Comparison of ENCODE assay signal across 26 mouse cellular contexts in the genomic region with DNA sequence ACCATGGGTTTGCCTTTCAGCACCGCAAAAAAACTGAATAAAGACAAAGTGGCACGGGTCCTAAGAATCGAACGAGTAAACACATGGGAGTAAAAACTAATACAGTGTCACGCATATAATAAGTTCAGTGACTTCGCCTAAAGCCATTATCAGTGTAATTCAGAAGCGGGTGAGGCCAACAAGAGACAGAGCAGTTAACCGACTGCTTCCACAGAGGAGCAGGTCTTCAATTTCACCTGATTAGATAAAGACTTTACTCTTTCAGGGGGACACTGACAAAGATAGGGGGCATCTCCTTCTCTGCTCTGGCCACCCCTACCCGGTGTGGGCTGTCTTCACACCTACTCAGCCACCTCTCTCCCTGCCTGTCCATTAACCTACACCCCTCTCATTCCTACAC. TPM values are rescaled to one million over a fixed set of nuclear protein-coding genes. Genes with fewer than 3 reads are reported as not detected.
DNase-seq lines count a peak whose midpoint lies in the region; ATAC-seq and TF ChIP-seq lines count a peak whose summit lies in the region.
"Had no signal": no experiment of that assay in that cellular context is flagged by ENCODE, and none has a peak within 500 bp of the region (broad histone marks: within the 10 kb centered on the region; RNA-seq: fewer than 3 reads in every experiment).

No protein-coding gene starts in this region.

- H3K27me3 ChIP-seq in erythroblast, embryonic 14.5 days (ENCODE audit: control insufficient read depth), result no peaks in the 10 kb centered on the region
- H3K27me3 ChIP-seq in G1E (ENCODE audit: insufficient read depth, low read length), result no peaks in the 10 kb centered on the region
- H3K27me3 ChIP-seq in liver, embryonic 14.5 days (ENCODE audit: control insufficient read depth, insufficient read depth, low read length), result no peaks in the 10 kb centered on the region
- H3K27me3 ChIP-seq: neural tube, embryonic 12.5 days had no signal

- 9% methylated on average over 9 of the region's 9 CpGs for WGBS in liver, embryonic 14.5 days (ENCODE audit: insufficient replicate concordance)

- no peak for TF ChIP-seq CTCF in G1E (IDR thresholded peaks at IDR 0.05; ENCODE audit: low read depth, low read length)
- no peak for TF ChIP-seq CTCF in liver, embryonic 14.5 days (IDR thresholded peaks at IDR 0.05; ENCODE audit: low read depth)

- H3K4me3 ChIP-seq in erythroblast, embryonic 14.5 days (replicated peaks), result peak overlapping the region; percentile 86
- peak overlapping the region; percentile 93 for H3K4me3 ChIP-seq in G1E (ENCODE audit: low read depth, low read length)
- peak overlapping the region; percentile 96 to 99 for H3K4me3 ChIP-seq in liver, embryonic 14.5 days (ENCODE audit: insufficient read depth in 1 of 2, low read depth in 2 of 2, low read length in 2 of 2)
- H3K4me3 ChIP-seq: embryonic facial prominence, embryonic 15.5 days; heart, embryonic 15.5 days; limb, embryonic 10.5 days; midbrain, embryonic 13.5 days; neural tube, embryonic 12.5 days had no signal

- H3K9ac ChIP-seq in liver, embryonic 14.5 days (replicated peaks), result peak overlapping the region; percentile 95
- H3K9ac ChIP-seq: embryonic facial prominence, embryonic 15.5 days; heart, embryonic 15.5 days; midbrain, embryonic 13.5 days; neural tube, embryonic 12.5 days had no signal

- peaks cover 79% of the 10 kb centered on the region for H3K4me1 ChIP-seq in erythroblast, embryonic 14.5 days (ENCODE audit: control insufficient read depth)
- H3K4me1 ChIP-seq in G1E (ENCODE audit: insufficient read depth, low read depth, low read length), result peaks cover 73% of the 10 kb centered on the region
- H3K4me1 ChIP-seq in liver, embryonic 14.5 days (replicated peaks; ENCODE audit: control insufficient read depth in 2 of 2, insufficient read depth in 2 of 2, low read length in 1 of 2), result peaks cover 49 to 52% of the 10 kb centered on the region in 2 experiments

- no peak for DNase-seq in G1E (ENCODE audit: low spot score)
- peak; percentile 10 for DNase-seq in induced T-regulatory cell, adult 2 months (ENCODE audit: low read depth)
- peak; percentile 50 to 55 (median 52) for DNase-seq in liver, embryonic 14.5 days (ENCODE audit: low read depth in 3 of 3, low spot score in 3 of 3)
- DNase-seq in left cerebral cortex, adult 9 months (ENCODE audit: low spot score in 2 of 2), result no peak
- no peak for DNase-seq in kidney, adult 18-20 months
- DNase-seq in thymus, postnatal 14 days, result no peak
- DNase-seq: adrenal gland, postnatal 36 days; cerebellum, adult 9-10 months; gastrocnemius, postnatal 10 days; heart, postnatal 4 days; kidney, adult 2 months; lung, adult 18-20 months; lung, postnatal 10 days; right cerebral cortex, postnatal 25 days; spleen, adult 18-20 months had no signal

- H3K4me2 ChIP-seq in liver, embryonic 14.5 days (ENCODE audit: low read depth), result peak overlapping the region; percentile 84
- H3K4me2 ChIP-seq: embryonic facial prominence, embryonic 15.5 days; heart, embryonic 15.5 days; midbrain, embryonic 13.5 days had no signal

- TF ChIP-seq EP300 in liver, embryonic 14.5 days (IDR thresholded peaks at IDR 0.05; ENCODE audit: low read depth), result peak; percentile 78

- no peaks in the 10 kb centered on the region for H3K9me3 ChIP-seq in erythroblast, embryonic 14.5 days (ENCODE audit: control insufficient read depth, low read length)
- 0 out of 2 replicates have a peak, but pooled peaks cover 2% of the 10 kb centered on the region for H3K9me3 ChIP-seq in G1E (replicated peaks)
- H3K9me3 ChIP-seq in liver, embryonic 14.5 days (ENCODE audit: control insufficient read depth, low read length), result no peaks in the 10 kb centered on the region
- H3K9me3 ChIP-seq: embryonic facial prominence, embryonic 15.5 days; forebrain, embryonic 10.5 days; heart, embryonic 15.5 days; limb, embryonic 10.5 days; midbrain, embryonic 13.5 days; neural tube, embryonic 12.5 days had no signal

- H3K36me3 ChIP-seq in erythroblast, embryonic 14.5 days (ENCODE audit: control insufficient read depth), result peaks cover 25% of the 10 kb centered on the region
- peaks cover 40% of the 10 kb centered on the region for H3K36me3 ChIP-seq in G1E (replicated peaks)
- H3K36me3 ChIP-seq in liver, embryonic 14.5 days (replicated peaks; ENCODE audit: control insufficient read depth, insufficient read depth, low read depth), result no peaks in the 10 kb centered on the region; the same call in 1 of the 2 replicates
- H3K36me3 ChIP-seq: heart, embryonic 15.5 days; neural tube, embryonic 12.5 days had no signal

- no peak for ATAC-seq in erythroblast, adult 5-6 weeks (replicated peaks; ENCODE audit: low FRiP score, poor library complexity, severe bottlenecking)
- no peak for ATAC-seq in G1E (ENCODE audit: extremely low read depth, insufficient number of reproducible peaks, low FRiP score, poor library complexity, severe bottlenecking)
- peak; percentile 24 for ATAC-seq in liver, embryonic 14.5 days (ENCODE audit: insufficient read depth)
- ATAC-seq: forebrain, embryonic 16.5 days; hindbrain, embryonic 16.5 days; midbrain, embryonic 13.5 days had no signal

- peak overlapping the region; percentile 70 for H3K27ac ChIP-seq in liver, embryonic 14.5 days
- H3K27ac ChIP-seq: embryonic facial prominence, embryonic 15.5 days; forebrain, embryonic 10.5 days; heart, embryonic 15.5 days; kidney, postnatal 0 days; limb, embryonic 10.5 days; midbrain, embryonic 13.5 days; neural tube, embryonic 12.5 days had no signal

RNA-seq across cellular contexts. Expression of gene Atp7b, which starts 1.7 kb away (rescaled TPM):
- polyA plus RNA-seq in erythroblast, embryonic 14.5 days (2012), result 0.38 and 0.42 TPM in 2 replicates
- total RNA-seq in erythroblast, adult 5-6 weeks (2015; ENCODE audit: low replicate concordance), result 0.96 and 3.6 TPM in 2 replicates
- 4.0 and 4.3 TPM in 2 replicates for total RNA-seq in erythroblast, adult 5-6 weeks (2017; ENCODE audit: low replicate concordance)
- 14.7 and 18.9 TPM in 2 replicates for total RNA-seq in G1E (2014; fragmentation: Nextera tagmentation)
- total RNA-seq in G1E (2017), result 5.9 and 6.6 TPM in 2 replicates
- polyA plus RNA-seq in G1E (2012), result 5.2 and 6.1 TPM in 2 replicates
- polyA plus RNA-seq in liver, embryonic 14.5 days (2012; rRNA removed), result 8.4 and 9.4 TPM in 2 replicates
- 10.4 and 12.0 TPM in 2 replicates for polyA plus RNA-seq in liver, embryonic 14.5 days (2014; fragmentation: Nextera tagmentation; extraction: Ambion mirVana)

RNA-seq across cellular contexts. Expression of gene Alg11, which starts 2.2 kb away (rescaled TPM):
- 0.01 TPM in 2 replicates for polyA plus RNA-seq in erythroblast, embryonic 14.5 days (2012)
- total RNA-seq in erythroblast, adult 5-6 weeks (2015; ENCODE audit: low replicate concordance), result 6.9 and 7.1 TPM in 2 replicates
- 8.9 and 9.0 TPM in 2 replicates for total RNA-seq in erythroblast, adult 5-6 weeks (2017; ENCODE audit: low replicate concordance)
- total RNA-seq in G1E (2014; fragmentation: Nextera tagmentation) (24.4 and 24.7 TPM in 2 replicates), G1E (2017) (30.0 and 32.5 TPM in 2 replicates)
- 0.86 TPM in 2 replicates for polyA plus RNA-seq in G1E (2012)
- 2.3 and 3.1 TPM in 2 replicates for polyA plus RNA-seq in liver, embryonic 14.5 days (2012; rRNA removed)
- polyA plus RNA-seq in liver, embryonic 14.5 days (2014; fragmentation: Nextera tagmentation; extraction: Ambion mirVana), result 5.1 and 5.4 TPM in 2 replicates

Comparison
In these comparisons a context has a peak if more than half of its experiments do, and no peak if none do; other contexts are left out.
1. DNase-seq: peak in induced T-regulatory cell, adult 2 months (single experiment) and liver, embryonic 14.5 days (3 of 3); none in G1E (single experiment), left cerebral cortex, adult 9 months (0 of 2), kidney, adult 18-20 months (single experiment) and thymus, postnatal 14 days (single experiment).
2. Peak in every context shown above with its lines, with median percentiles within 50 percentile points of each other: H3K4me3 ChIP-seq.